Mouse (Mus musculus) CH12.LX (cell line): ENCODE measurements around the gene Ddah1.

Experiments
- CHD1 ChIP-seq: IDR thresholded peaks from 2 replicates; pipeline ENCODE4 v1.6.1; 2012; ENCODE audit warnings: low read depth, low read length, improper control_type of control experiment, inconsistent platforms
- CTCF ChIP-seq, 2 experiments: IDR thresholded peaks in 1 of 2; conservative IDR thresholded peaks in 1 of 2; 2 replicates each; pipeline ENCODE4 v1.5.1; 2011 to 2012; ENCODE audit warnings: low read depth in 2 of 2, low read length in 2 of 2, improper control_type of control experiment in 1 of 2, inconsistent platforms in 1 of 2, mild to moderate bottlenecking in 1 of 2, moderate library complexity in 1 of 2
- EP300 ChIP-seq: IDR thresholded peaks from 2 replicates; pipeline ENCODE4 v1.6.1; 2011; ENCODE audit warnings: low read length, improper control_type of control experiment
- ETS1 ChIP-seq: conservative IDR thresholded peaks from 2 replicates; pipeline ENCODE4 v1.6.1; 2012; ENCODE audit warnings: low read depth, mild to moderate bottlenecking, inconsistent platforms, low read length, improper control_type of control experiment, moderate library complexity
- MXI1 ChIP-seq: IDR thresholded peaks from 2 replicates; pipeline ENCODE4 v1.6.1; 2011; ENCODE audit warnings: mild to moderate bottlenecking, low read depth, low read length, improper control_type of control experiment
- NELFE ChIP-seq: IDR thresholded peaks from 2 replicates; pipeline ENCODE4 v1.6.1; 2011; ENCODE audit warnings: low read depth, low read length, improper control_type of control experiment
- POLR2A ChIP-seq: IDR thresholded peaks from 2 replicates; pipeline ENCODE4 v1.6.1; 2011; ENCODE audit warnings: low read depth, mild to moderate bottlenecking, improper control_type of control experiment, low read length
- POLR2AphosphoS2 ChIP-seq: IDR thresholded peaks from 2 replicates; pipeline ENCODE4 v1.6.1; 2011; ENCODE audit warnings: low read depth, low read length, improper control_type of control experiment
- RCOR1 ChIP-seq: conservative IDR thresholded peaks from 2 replicates; pipeline ENCODE4 v1.6.1; 2012; ENCODE audit warnings: low read depth, mild to moderate bottlenecking, inconsistent platforms, low read length, improper control_type of control experiment
- SMC3 ChIP-seq: IDR thresholded peaks from 2 replicates; pipeline ENCODE4 v1.6.1; 2011; ENCODE audit warnings: low read depth, low read length, improper control_type of control experiment
- TCF12 ChIP-seq: IDR thresholded peaks from 2 replicates; pipeline ENCODE4 v1.6.1; 2014; ENCODE audit warnings: low read depth, mild to moderate bottlenecking, inconsistent platforms, low read length, improper control_type of control experiment
- USF1 ChIP-seq: IDR thresholded peaks from 2 replicates; pipeline ENCODE4 v1.6.1; 2014; ENCODE audit warnings: low read depth, mild to moderate bottlenecking, inconsistent platforms, low read length, improper control_type of control experiment
- ZC3H11A ChIP-seq: IDR thresholded peaks from 2 replicates; pipeline ENCODE4 v1.6.1; 2012; ENCODE audit warnings: low read depth, mild to moderate bottlenecking, inconsistent platforms, low read length, improper control_type of control experiment

- TF ChIP-seq CTCF (conservative IDR thresholded peaks at IDR 0.05 in 1 of 2, IDR thresholded peaks at IDR 0.05 in 1 of 2; ENCODE audit: low read depth in 2 of 2, low read length in 2 of 2) = no peak
- no peak for TF ChIP-seq RCOR1
- no peak for TF ChIP-seq POLR2A
- TF ChIP-seq EP300 = no peak
- TF ChIP-seq NELFE = no peak
- no peak for TF ChIP-seq SMC3
- TF ChIP-seq TCF12 = no peak
- TF ChIP-seq POLR2AphosphoS2 = no peak
- no peak for TF ChIP-seq ETS1
- no peak for TF ChIP-seq MXI1
- TF ChIP-seq ZC3H11A = no peak
- no peak for TF ChIP-seq USF1
- no peak for TF ChIP-seq CHD1
Observed at GRCm38 (mm10) chr3:145736562-145736961, 21.9 kb upstream of the Ddah1 start.
